Mouse (Mus musculus): Measurements from ENCODE around the gene Ckm. TPM values are rescaled to one million over a fixed set of nuclear protein-coding genes. Genes with fewer than 3 reads are reported as not detected.

Ckm gene
- polyA plus RNA-seq, 1 experiment from 2014 or later = 5.3 TPM

DNA sequence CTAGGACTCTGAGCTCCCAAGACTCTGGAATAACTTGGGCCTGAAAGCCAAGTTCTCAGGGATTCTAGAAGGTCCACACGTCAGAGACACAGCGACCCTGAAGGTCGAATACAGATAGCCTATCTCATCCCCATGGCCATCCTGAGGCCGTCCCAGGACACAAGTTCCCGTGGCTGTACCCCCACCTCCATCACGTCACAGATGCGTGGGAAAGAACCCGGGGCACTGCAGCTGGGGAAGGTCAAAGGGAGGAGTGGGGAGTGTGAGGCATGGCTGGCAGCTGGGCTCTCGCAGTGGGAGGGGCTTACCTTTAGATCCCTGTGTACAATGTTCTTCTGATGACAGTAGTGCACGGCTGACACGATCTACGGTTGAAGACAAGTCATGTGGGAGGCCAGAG is 40.2 kb downstream of the Ckm start:
- no peak for ATAC-seq
- no peak overlapping the region for H3K27ac ChIP-seq (ENCODE audit: low read depth)
- H3K9ac ChIP-seq (replicated peaks) = no peak overlapping the region
- no peaks in the 10 kb centered on the region for H3K9me3 ChIP-seq (ENCODE audit: low read length)
- no peaks in the 10 kb centered on the region for H3K4me1 ChIP-seq (ENCODE audit: insufficient read depth)
- DNase-seq = no peak
- WGBS (ENCODE audit: insufficient replicate concordance) = 83% methylated on average over 12 of the region's 12 CpGs
- no peaks in the 10 kb centered on the region for H3K27me3 ChIP-seq (ENCODE audit: insufficient read depth, low read length)
- TF ChIP-seq CTCF (IDR thresholded peaks at IDR 0.05; ENCODE audit: low read depth) (no peak), EP300 (IDR thresholded peaks at IDR 0.05; ENCODE audit: low read depth) (no peak)
- no peak overlapping the region for H3K4me2 ChIP-seq (ENCODE audit: low read depth, low read length)
- H3K4me3 ChIP-seq (ENCODE audit: low read depth, low read length) = no peak overlapping the region
- H3K36me3 ChIP-seq (replicated peaks; ENCODE audit: insufficient read depth, low read length) = peaks cover 42% of the 10 kb centered on the region

DNA sequence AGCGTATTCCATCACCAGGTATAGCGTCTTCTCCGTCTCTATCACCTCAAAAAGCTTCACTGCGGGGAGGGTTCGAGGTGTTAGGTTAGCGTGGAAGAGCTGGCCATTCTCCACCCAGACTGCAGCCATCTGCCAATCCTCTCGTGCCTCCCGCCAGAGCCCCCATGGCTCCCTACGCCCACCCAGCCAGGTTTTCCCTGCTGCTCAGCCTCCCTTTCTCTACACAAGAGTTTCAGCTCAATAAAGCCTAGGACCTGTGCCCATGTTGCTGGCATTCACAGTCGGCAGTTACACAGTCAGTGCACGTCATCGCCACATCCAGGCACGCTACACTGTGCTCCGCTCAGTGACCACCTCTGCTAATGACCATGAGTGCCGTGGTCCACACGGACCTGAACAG is 43.1 kb downstream of the Ckm start:
- ATAC-seq (no peak), DNase-seq (no peak)
- H3K9me3 ChIP-seq (ENCODE audit: low read length) = no peaks in the 10 kb centered on the region
- no peak overlapping the region for H3K9ac ChIP-seq (replicated peaks)
- no peak overlapping the region for H3K27ac ChIP-seq (ENCODE audit: low read depth)
- H3K27me3 ChIP-seq (ENCODE audit: insufficient read depth, low read length) = no peaks in the 10 kb centered on the region
- H3K4me2 ChIP-seq (ENCODE audit: low read depth, low read length) = no peak overlapping the region
- 91% methylated on average over 16 of the region's 16 CpGs for WGBS (ENCODE audit: insufficient replicate concordance)
- H3K4me3 ChIP-seq (ENCODE audit: low read depth, low read length) = no peak overlapping the region
- peaks cover 39% of the 10 kb centered on the region for H3K36me3 ChIP-seq (replicated peaks; ENCODE audit: insufficient read depth, low read length)
- TF ChIP-seq EP300 (IDR thresholded peaks at IDR 0.05; ENCODE audit: low read depth) (no peak), CTCF (IDR thresholded peaks at IDR 0.05; ENCODE audit: low read depth) (no peak)
- no peaks in the 10 kb centered on the region for H3K4me1 ChIP-seq (ENCODE audit: insufficient read depth)

DNA sequence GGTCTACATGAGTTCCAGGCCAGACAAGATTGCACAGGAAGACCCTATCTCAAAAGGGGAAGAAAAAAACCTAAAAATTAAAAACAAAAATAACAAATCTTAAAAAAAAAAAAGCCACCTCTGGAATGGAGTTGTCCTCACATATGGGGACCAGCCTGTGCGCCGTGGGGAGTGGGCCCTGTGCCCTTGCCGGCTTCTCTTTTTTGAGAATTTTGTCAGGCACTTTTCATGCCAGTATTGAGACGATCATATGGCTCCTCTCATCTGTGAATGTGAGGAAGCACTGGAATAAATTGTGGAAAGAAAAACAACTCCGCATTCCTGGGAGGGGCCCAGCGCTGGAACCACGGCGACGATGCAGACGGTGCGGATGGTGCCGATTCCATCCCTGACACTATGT is 44.6 kb downstream of the Ckm start:
- Histone ChIP-seq H3K9ac (replicated peaks) (no peak overlapping the region), H3K27me3 (ENCODE audit: insufficient read depth, low read length) (no peaks in the 10 kb centered on the region), H3K36me3 (replicated peaks; ENCODE audit: insufficient read depth, low read length) (peaks cover 30% of the 10 kb centered on the region), H3K4me3 (ENCODE audit: low read depth, low read length) (no peak overlapping the region), H3K4me1 (ENCODE audit: insufficient read depth) (no peaks in the 10 kb centered on the region), H3K9me3 (ENCODE audit: low read length) (no peaks in the 10 kb centered on the region), H3K27ac (ENCODE audit: low read depth) (no peak overlapping the region), H3K4me2 (ENCODE audit: low read depth, low read length) (no peak overlapping the region)
- ATAC-seq = no peak
- 89% methylated on average over 12 of the region's 12 CpGs for WGBS (ENCODE audit: insufficient replicate concordance)
- TF ChIP-seq CTCF (IDR thresholded peaks at IDR 0.05; ENCODE audit: low read depth) (no peak), EP300 (IDR thresholded peaks at IDR 0.05; ENCODE audit: low read depth) (no peak)
- DNase-seq = no peak

GRCm38 (mm10) chr7:19455186-19455585 is 50.6 kb downstream of the Ckm start:
- 85% methylated on average over 4 of the region's 4 CpGs for WGBS (ENCODE audit: insufficient replicate concordance)
- ATAC-seq = no peak

DNA sequence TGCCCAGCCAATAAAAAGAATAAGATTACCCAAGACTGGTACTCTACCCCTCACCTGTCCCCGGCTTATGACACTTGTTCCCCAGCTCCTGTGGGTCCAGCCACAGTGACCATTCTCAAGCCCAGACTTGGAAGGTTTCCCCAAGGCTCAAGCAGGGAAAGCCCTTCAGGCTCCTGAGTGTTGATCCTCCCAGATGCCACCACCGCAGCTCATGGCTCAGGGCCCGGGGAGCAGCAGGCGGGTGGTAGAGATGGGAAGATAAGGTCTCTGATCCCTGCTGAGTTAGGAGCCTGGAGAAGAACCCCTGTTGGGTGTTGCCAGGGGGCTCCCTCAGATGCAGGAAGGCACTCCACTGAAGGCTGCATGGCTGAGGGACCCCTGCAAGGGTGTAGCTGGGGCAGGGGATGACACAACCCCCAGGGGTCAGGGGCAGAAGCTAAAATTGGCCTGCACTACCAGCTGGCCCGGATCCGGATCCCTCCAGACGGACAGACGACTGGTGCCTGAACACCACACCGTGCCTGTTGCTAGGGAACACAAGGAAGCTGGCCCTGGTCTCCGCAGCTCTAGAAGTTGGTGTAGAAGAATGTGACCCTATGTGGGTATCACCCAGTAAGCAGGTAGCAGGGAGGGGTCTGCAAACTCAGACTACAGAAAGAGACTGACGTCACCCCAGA is 51.4 kb downstream of the Ckm start:
- Histone ChIP-seq H3K4me3 (ENCODE audit: low read depth, low read length) (no peak overlapping the region), H3K9ac (replicated peaks) (no peak overlapping the region), H3K27ac (ENCODE audit: low read depth) (no peak overlapping the region), H3K4me1 (ENCODE audit: insufficient read depth) (peaks cover 15% of the 10 kb centered on the region), H3K4me2 (ENCODE audit: low read depth, low read length) (no peak overlapping the region), H3K9me3 (ENCODE audit: low read length) (no peaks in the 10 kb centered on the region), H3K27me3 (ENCODE audit: insufficient read depth, low read length) (no peaks in the 10 kb centered on the region), H3K36me3 (replicated peaks; ENCODE audit: insufficient read depth, low read length) (peaks cover 8% of the 10 kb centered on the region)
- WGBS (ENCODE audit: insufficient replicate concordance) = 82% methylated on average over 11 of the region's 11 CpGs
- ATAC-seq (no peak), DNase-seq (no peak)
- TF ChIP-seq EP300 (IDR thresholded peaks at IDR 0.05; ENCODE audit: low read depth) = no peak
- TF ChIP-seq CTCF (IDR thresholded peaks at IDR 0.05; ENCODE audit: low read depth) = no peak

More at GRCm38 (mm10) chr7:19455186-19455585, 50.6 kb downstream of the Ckm start:
- Histone ChIP-seq H3K36me3 (replicated peaks; ENCODE audit: insufficient read depth, low read length) (peaks cover 9% of the 10 kb centered on the region), H3K4me3 (ENCODE audit: low read depth, low read length) (no peak overlapping the region), H3K27me3 (ENCODE audit: insufficient read depth, low read length) (no peaks in the 10 kb centered on the region), H3K9me3 (ENCODE audit: low read length) (no peaks in the 10 kb centered on the region), H3K9ac (replicated peaks) (no peak overlapping the region), H3K27ac (ENCODE audit: low read depth) (no peak overlapping the region), H3K4me2 (ENCODE audit: low read depth, low read length) (no peak overlapping the region), H3K4me1 (ENCODE audit: insufficient read depth) (peaks cover 15% of the 10 kb centered on the region)
- TF ChIP-seq CTCF (IDR thresholded peaks at IDR 0.05; ENCODE audit: low read depth) (no peak), EP300 (IDR thresholded peaks at IDR 0.05; ENCODE audit: low read depth) (no peak)
- no peak for DNase-seq

DNA sequence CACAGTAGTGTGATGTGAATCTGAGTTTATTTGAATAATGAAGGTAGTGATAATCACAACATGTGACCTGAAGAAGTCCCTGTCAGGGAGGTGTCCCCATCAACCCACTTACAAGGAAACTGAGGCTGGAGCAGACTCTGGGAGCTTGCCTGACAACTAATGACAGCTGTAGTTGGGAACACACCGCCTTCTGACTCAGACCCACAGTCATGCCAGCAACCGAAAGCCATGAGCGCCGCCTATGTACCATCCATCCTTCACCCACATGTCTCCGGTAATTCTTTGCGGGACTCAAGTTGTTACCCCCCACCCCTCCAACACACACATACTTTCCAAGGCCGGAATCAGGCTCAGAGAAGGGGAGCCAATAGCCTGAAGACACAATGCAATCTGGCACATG is 52.1 kb downstream of the Ckm start:
- Histone ChIP-seq H3K36me3 (replicated peaks; ENCODE audit: insufficient read depth, low read length) (0 out of 2 replicates have a peak, but pooled peaks cover 2% of the 10 kb centered on the region), H3K4me2 (ENCODE audit: low read depth, low read length) (no peak overlapping the region), H3K9ac (replicated peaks) (no peak overlapping the region), H3K9me3 (ENCODE audit: low read length) (no peaks in the 10 kb centered on the region), H3K4me3 (ENCODE audit: low read depth, low read length) (no peak overlapping the region), H3K4me1 (ENCODE audit: insufficient read depth) (peaks cover 15% of the 10 kb centered on the region), H3K27ac (ENCODE audit: low read depth) (no peak overlapping the region), H3K27me3 (ENCODE audit: insufficient read depth, low read length) (no peaks in the 10 kb centered on the region)
- WGBS (ENCODE audit: insufficient replicate concordance) = 84% methylated on average over 7 of the region's 7 CpGs
- DNase-seq = no peak
- no peak for TF ChIP-seq CTCF (IDR thresholded peaks at IDR 0.05; ENCODE audit: low read depth)
- no peak for TF ChIP-seq EP300 (IDR thresholded peaks at IDR 0.05; ENCODE audit: low read depth)
- ATAC-seq = no peak

Measured in liver, postnatal 0 days (tissue).